13 mouse cellular contexts compared by ENCODE assay signal in genomic region chr3:30929828-30930227, GRCm38 (mm10). TPM values are rescaled to one million over a fixed set of nuclear protein-coding genes. Genes with fewer than 3 reads are reported as not detected.
A peak's percentile ranks its signal among the peaks of the same experiment; 100 is the strongest.
DNase-seq lines count a peak whose midpoint lies in the region; ATAC-seq and TF ChIP-seq lines count a peak whose summit lies in the region.
"Had no signal": no experiment of that assay in that cellular context is flagged by ENCODE, and none has a peak within 500 bp of the region (broad histone marks: within the 10 kb centered on the region; RNA-seq: fewer than 3 reads in every experiment).

No protein-coding gene starts in this region.

- TF ChIP-seq EP300 in heart, adult 2 months (IDR thresholded peaks at IDR 0.05; ENCODE audit: insufficient read depth, low read depth, low read length), result no peak
- TF ChIP-seq EP300 in lung, postnatal 0 days (IDR thresholded peaks at IDR 0.05), result no peak

- H3K4me3 ChIP-seq in heart, adult 2 months, result no peak overlapping the region
- no peak overlapping the region for H3K4me3 ChIP-seq in lung, postnatal 0 days (ENCODE audit: low read depth, low read length)
- no peak overlapping the region for H3K4me3 ChIP-seq in heart, embryonic 12.5 days
- H3K4me3 ChIP-seq in forebrain, postnatal 0 days (ENCODE audit: low read depth, low read length), result no peak overlapping the region
- H3K4me3 ChIP-seq: liver, embryonic 15.5 days had no signal

- peaks cover 8% of the 10 kb centered on the region for H3K36me3 ChIP-seq in heart, adult 2 months (ENCODE audit: control insufficient read depth, insufficient read depth, low read length)
- H3K36me3 ChIP-seq in lung, postnatal 0 days (ENCODE audit: insufficient read depth, low read length), result peaks cover 23% of the 10 kb centered on the region; the same call in 1 of the 2 replicates
- peaks cover 31% of the 10 kb centered on the region for H3K36me3 ChIP-seq in heart, embryonic 12.5 days
- peaks cover 30% of the 10 kb centered on the region for H3K36me3 ChIP-seq in forebrain, postnatal 0 days (ENCODE audit: insufficient read depth)

- no peaks in the 10 kb centered on the region for H3K27me3 ChIP-seq in heart, adult 2 months (ENCODE audit: control insufficient read depth, insufficient read depth, low read length)
- H3K27me3 ChIP-seq in lung, postnatal 0 days (replicated peaks; ENCODE audit: insufficient read depth, low read length), result no peaks in the 10 kb centered on the region
- H3K27me3 ChIP-seq in heart, embryonic 12.5 days (replicated peaks), result no peaks in the 10 kb centered on the region
- H3K27me3 ChIP-seq in forebrain, postnatal 0 days (ENCODE audit: insufficient read depth, low read length), result no peaks in the 10 kb centered on the region
- H3K27me3 ChIP-seq: liver, embryonic 15.5 days had no signal

- intact Hi-C loops in heart, adult 2 months (cut with DNase I), result loop anchor here (2.0 kb wide), 1 partner anchor 19 kb away; no protein-coding TSS in a partner anchor
- intact Hi-C loops in heart, postnatal 25 days (cut with DNase I), result loop anchor here (5.0 kb wide), 2 partner anchors 32 to 73 kb away; partner anchors contain the start of gene Gpr160

- peak; percentile 66 for ATAC-seq in lung, postnatal 0 days
- ATAC-seq in heart, embryonic 12.5 days (ENCODE audit: insufficient number of reproducible peaks, low FRiP score), result no peak
- no peak for ATAC-seq in forebrain, postnatal 0 days
- ATAC-seq: forebrain, embryonic 14.5 days had no signal

- H3K9ac ChIP-seq in heart, adult 2 months (ENCODE audit: low read depth, low read length), result no peak overlapping the region
- no peak overlapping the region for H3K9ac ChIP-seq in lung, postnatal 0 days (replicated peaks; ENCODE audit: low read depth)
- no peak overlapping the region for H3K9ac ChIP-seq in heart, embryonic 12.5 days
- no peak overlapping the region for H3K9ac ChIP-seq in forebrain, postnatal 0 days
- H3K9ac ChIP-seq: hindbrain, embryonic 14.5 days; liver, embryonic 15.5 days had no signal

- peak; percentile 23 to 35 for DNase-seq in heart, adult 2 months
- no peak for DNase-seq in heart, postnatal 25 days (ENCODE audit: low spot score)
- DNase-seq in lung, postnatal 0 days (ENCODE audit: low spot score), result peak; percentile 51
- DNase-seq in lung, postnatal 36 days, result no peak
- DNase-seq in retina, postnatal 1 day, result no peak
- no peak for DNase-seq in forebrain, postnatal 0 days
- no peak for DNase-seq in gastrocnemius, adult 8-10 months (ENCODE audit: low spot score in 2 of 2)
- DNase-seq: gastrocnemius, postnatal 36 days; kidney, postnatal 36 days had no signal

- no peaks in the 10 kb centered on the region for H3K9me3 ChIP-seq in lung, postnatal 0 days (ENCODE audit: low read length)
- no peaks in the 10 kb centered on the region for H3K9me3 ChIP-seq in heart, embryonic 12.5 days (replicated peaks)
- H3K9me3 ChIP-seq in forebrain, postnatal 0 days (ENCODE audit: low read length), result no peaks in the 10 kb centered on the region
- H3K9me3 ChIP-seq: liver, embryonic 15.5 days had no signal

- TF ChIP-seq CTCF in heart, adult 2 months (IDR thresholded peaks at IDR 0.05), result peak; percentile 58
- peak; percentile 50 for TF ChIP-seq CTCF in lung, postnatal 0 days (IDR thresholded peaks at IDR 0.05)
- TF ChIP-seq CTCF in forebrain, postnatal 0 days (IDR thresholded peaks at IDR 0.05; ENCODE audit: low read depth), result no peak

- H3K4me1 ChIP-seq in heart, adult 2 months (ENCODE audit: control insufficient read depth, insufficient read depth, low read length), result peaks cover 6% of the 10 kb centered on the region
- H3K4me1 ChIP-seq in lung, postnatal 0 days (ENCODE audit: insufficient read depth, low read depth, low read length), result no peaks in the 10 kb centered on the region
- no peaks in the 10 kb centered on the region for H3K4me1 ChIP-seq in heart, embryonic 12.5 days (replicated peaks)
- no peaks in the 10 kb centered on the region for H3K4me1 ChIP-seq in forebrain, postnatal 0 days (ENCODE audit: insufficient read depth)
- H3K4me1 ChIP-seq: liver, embryonic 15.5 days had no signal

- TF ChIP-seq POLR2A in heart, adult 2 months (IDR thresholded peaks at IDR 0.05; ENCODE audit: insufficient read depth, low read depth, low read length), result no peak

- no peaks in the 10 kb centered on the region for H3K79me2 ChIP-seq in heart, adult 2 months (replicated peaks; ENCODE audit: control insufficient read depth, insufficient read depth, low read length)

- peak overlapping the region; percentile 13 for H3K27ac ChIP-seq in heart, adult 2 months
- H3K27ac ChIP-seq in lung, postnatal 0 days (ENCODE audit: low read length), result no peak overlapping the region
- 0 out of 2 replicates have a peak overlapping the region, but pooled peaks have one; percentile 16 for H3K27ac ChIP-seq in heart, embryonic 12.5 days (ENCODE audit: poor library complexity, severe bottlenecking)
- H3K27ac ChIP-seq in forebrain, postnatal 0 days (ENCODE audit: low read depth, low read length), result no peak overlapping the region
- H3K27ac ChIP-seq: hindbrain, embryonic 14.5 days; liver, embryonic 15.5 days had no signal

- H3K4me2 ChIP-seq in lung, postnatal 0 days (replicated peaks; ENCODE audit: low read depth, low read length), result no peak overlapping the region
- no peak overlapping the region for H3K4me2 ChIP-seq in heart, embryonic 12.5 days
- no peak overlapping the region for H3K4me2 ChIP-seq in forebrain, postnatal 0 days (ENCODE audit: low read depth)
- H3K4me2 ChIP-seq: hindbrain, embryonic 14.5 days; liver, embryonic 15.5 days had no signal

- 46% methylated on average over 3 of the region's 3 CpGs for WGBS in heart, adult 2 months
- 51% methylated on average over 3 of the region's 3 CpGs for WGBS in lung, postnatal 0 days
- WGBS in heart, embryonic 12.5 days, result 52% methylated on average over 3 of the region's 3 CpGs
- WGBS in forebrain, postnatal 0 days, result 42% methylated on average over 3 of the region's 3 CpGs

RNA-seq across cellular contexts. Expression of gene Phc3, which starts 39.4 kb away (rescaled TPM):
- 10 to 100 TPM; 14.8 to 17.0 TPM for total RNA-seq in heart, adult 2 months (2021)
- polyA plus RNA-seq in heart, adult 2 months (2012; rRNA removed), result 13.4 and 20.6 TPM in 2 replicates
- 10 to 100 TPM; 15.0 to 18.2 TPM for total RNA-seq in heart, postnatal 25 days (2021)
- polyA plus RNA-seq in lung, postnatal 0 days (2015; fragmentation: Nextera tagmentation; extraction: Ambion mirVana), result 4.4 and 4.8 TPM in 2 replicates
- 5.5 and 7.1 TPM in 2 replicates for polyA plus RNA-seq in heart, embryonic 12.5 days (2016; fragmentation: Nextera tagmentation; extraction: Ambion mirVana)
- 19.8 and 26.2 TPM in 2 replicates for total RNA-seq in forebrain, postnatal 0 days (2014; rRNA removed)
- polyA plus RNA-seq in forebrain, postnatal 0 days (2015; fragmentation: Nextera tagmentation; extraction: Ambion mirVana), result 3.4 and 6.0 TPM in 2 replicates
- 10 to 100 TPM; 10.8 to 13.1 (median 11.9) TPM for total RNA-seq in gastrocnemius, adult 8-10 months (2022)

Comparison
In these comparisons a context has a peak if more than half of its experiments do, and no peak if none do; other contexts are left out.
1. DNase-seq: peak in heart, adult 2 months (2 of 2) and lung, postnatal 0 days (single experiment); none in heart, postnatal 25 days (single experiment), lung, postnatal 36 days (single experiment), retina, postnatal 1 day (single experiment), forebrain, postnatal 0 days (single experiment) and gastrocnemius, adult 8-10 months (0 of 2).
2. H3K27ac ChIP-seq: peak in heart, adult 2 months (single experiment) and heart, embryonic 12.5 days (single experiment); none in lung, postnatal 0 days (single experiment) and forebrain, postnatal 0 days (single experiment).